Mouse (Mus musculus) frontal cortex, postnatal 10 days (tissue): ENCODE measurements at regions not wholly inside any gene's neighbourhood (a gene's known extent, or its start where the extent isn't known, plus 50 kb on each side); places are given as distances from the start of the nearest gene placed in this dataset.
A peak's percentile ranks its signal among the peaks of the same experiment; 100 is the strongest.

ENCODE experiments used
- DNase-seq, 2 experiments: peaks; one replicate each; pipeline ENCODE4 v3.0.0; 2022; ENCODE audit warnings: low spot score in 2 of 2, mixed read lengths in 1 of 2

DNA sequence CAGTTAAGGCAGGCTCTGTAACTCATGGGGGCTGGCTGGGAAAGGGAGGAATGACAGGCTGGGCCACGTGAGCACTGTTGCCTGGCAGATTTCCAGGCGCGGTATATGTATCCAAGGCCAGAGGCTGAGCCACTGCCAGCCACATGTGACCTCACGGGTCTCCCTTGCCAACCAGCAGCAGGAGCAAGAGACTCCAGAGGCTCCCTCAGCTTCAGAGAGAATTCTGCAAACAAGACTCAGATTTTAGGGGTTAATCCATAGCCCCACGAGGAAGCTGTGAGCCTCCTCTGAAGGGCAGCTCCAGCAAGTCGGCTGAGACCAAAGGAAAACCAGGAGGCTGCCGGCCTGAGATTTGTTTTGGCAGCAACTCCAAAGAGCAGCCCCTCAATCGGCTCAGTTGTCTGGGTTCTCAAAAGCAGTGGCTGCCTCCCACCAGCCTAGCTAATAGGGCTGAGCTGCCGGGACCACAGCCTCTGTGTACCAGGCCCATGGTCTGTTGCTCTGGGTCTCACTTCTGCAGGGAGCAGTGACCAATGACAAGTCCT is 264.0 kb upstream of the Cadm1 start:
- peak; percentile 30 to 36 for DNase-seq

DNA sequence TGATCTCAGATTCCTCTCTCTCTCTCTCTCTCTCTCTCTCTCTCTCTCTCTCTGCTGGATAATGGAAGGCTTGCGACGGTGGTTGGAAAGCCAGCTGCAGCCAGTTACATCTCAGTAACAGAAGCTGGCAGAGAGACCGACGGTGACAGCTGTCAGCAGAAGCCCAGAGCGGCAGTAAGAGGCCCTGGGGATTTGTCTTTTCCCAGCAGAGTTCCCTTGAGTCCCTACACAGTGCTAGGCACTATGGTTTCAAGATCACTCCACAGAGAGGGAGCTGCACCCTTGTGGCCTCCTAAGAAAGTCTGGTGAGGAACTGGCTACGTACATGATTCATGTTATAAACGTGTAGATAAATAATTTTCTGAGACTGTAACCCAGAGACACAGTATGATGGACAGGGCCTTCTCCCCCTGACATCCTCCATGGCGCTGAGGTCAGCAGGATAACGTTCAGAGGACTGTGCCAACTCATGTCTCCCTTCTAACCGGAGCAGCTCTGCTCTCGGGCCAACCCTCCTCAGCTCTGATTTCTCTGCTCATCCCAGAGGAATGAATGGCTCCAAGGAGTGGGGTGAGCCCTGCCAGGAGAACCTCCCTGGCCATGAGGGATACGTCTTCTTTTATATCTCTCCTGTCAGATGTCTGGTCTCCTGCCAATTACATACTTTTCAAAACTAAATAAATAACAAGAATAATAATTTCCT is 253.5 kb upstream of the Cadm1 start:
- no peak for DNase-seq

DNA sequence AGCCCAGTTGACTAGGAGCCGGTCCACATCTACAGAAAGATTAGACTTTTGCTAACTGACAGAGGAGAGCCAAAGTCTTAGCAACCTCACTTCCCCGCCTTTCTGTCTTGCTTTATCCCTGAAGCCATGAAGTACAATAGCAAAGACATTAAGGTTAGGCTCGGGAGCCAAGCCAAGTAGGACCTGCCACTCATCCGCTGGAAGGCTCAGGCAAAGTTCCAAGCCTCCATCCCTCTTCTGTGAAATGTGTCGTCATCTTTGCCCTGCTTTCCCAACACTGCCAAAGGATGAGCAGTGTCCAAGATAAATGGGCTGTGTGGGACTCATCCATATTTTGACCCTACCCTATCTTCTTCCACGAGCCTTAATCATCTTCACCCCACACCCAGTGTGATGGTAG is 250.6 kb upstream of the Cadm1 start:
- no peak for DNase-seq

DNA sequence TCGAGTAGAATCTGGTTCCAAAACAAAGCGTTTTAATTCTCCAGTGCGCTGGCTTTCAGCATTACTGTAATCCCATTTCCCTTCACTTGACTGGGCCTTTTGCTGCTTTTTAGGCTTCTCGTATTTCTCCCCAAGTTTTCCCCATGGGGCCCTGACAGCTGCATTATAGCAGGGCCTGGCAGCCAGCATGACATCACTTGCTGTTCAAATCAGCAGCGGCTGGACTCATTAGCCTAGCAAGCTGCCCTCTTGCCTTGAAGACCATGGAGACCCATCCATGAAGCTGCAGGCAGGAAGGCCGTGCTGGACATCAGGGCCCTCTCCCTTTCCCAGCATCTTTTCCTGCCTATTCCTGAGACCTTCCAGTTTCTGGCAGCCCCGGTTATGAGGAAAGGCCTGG is 249.8 kb upstream of the Cadm1 start:
- DNase-seq: no peak

- DNase-seq: no peak
Observed at GRCm38 (mm10) chr9:47280598-47280997, 249.4 kb upstream of the Cadm1 start.

DNA sequence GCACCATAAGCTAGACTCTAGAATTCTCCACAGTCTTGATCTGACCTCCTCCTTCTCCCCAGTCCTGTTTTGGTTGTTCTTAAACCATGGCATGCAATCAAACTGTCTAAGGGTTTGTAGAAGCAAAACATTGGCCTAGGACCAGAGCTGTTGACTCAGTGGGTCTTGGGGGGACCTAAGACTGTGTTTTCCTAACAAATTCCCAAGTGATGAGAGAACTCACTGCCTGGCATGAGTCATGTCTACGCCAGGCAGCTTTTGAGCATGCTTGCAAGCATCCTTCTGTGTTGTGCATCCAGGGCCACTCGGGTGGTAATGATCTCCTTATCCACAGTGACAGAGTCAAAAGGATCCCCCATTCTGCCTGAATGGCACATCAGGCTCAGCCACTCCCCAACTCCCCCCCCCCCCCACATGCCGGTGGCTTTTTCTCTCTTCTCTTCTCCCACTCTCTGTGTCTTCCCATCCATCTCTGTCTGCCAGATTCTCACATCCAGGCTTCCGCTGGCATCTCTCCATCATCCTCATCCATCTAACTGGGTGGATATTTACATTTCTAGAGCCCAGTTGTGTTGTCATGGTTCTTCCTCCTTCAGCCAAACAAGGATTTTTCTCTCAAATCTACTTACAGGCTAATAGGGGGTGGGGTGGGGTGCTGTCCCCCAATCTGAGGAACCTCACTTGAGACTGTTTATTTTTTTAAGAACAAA is 246.1 kb upstream of the Cadm1 start:
- no peak for DNase-seq

DNA sequence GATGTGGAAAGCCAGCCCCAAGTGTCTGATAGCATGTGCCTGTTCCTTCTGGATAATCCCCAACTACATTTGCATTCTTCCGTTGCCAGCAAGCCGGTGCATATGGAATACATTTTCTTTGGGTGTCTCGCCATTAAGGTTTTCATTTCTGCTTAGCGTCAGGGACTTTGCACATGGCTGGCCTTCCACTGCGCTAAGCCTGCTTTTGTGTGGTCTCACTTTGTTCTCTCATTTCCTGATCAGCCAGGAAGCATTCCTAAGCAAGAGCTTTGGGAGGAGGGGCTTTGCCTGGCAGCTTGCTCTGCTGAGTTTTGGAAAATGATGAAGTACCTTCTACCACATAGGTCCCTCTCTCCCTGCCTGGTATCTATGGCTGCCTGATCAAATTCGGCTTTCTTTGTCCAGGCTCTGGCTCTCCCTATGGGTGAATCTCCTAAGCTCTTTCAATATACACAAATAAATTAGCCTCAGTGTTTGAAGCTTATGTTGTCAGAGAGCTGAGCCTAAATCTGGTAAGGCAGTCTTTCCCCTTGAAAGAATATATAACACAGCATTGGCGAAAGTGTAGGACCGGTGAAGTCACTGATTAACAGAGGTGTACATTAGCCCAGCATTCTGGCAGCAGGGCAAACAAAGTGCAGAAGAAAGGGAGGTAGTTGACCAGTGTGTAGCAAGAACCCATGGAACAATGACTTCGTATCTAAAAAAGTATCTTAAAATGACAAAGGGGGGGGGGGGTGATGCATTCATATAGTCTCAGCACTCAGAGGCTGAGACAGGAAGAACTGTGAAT is 242.8 kb upstream of the Cadm1 start:
- DNase-seq: no peak

- DNase-seq: no peak
Observed at GRCm38 (mm10) chr9:47288587-47289199, 241.3 kb upstream of the Cadm1 start.

DNA sequence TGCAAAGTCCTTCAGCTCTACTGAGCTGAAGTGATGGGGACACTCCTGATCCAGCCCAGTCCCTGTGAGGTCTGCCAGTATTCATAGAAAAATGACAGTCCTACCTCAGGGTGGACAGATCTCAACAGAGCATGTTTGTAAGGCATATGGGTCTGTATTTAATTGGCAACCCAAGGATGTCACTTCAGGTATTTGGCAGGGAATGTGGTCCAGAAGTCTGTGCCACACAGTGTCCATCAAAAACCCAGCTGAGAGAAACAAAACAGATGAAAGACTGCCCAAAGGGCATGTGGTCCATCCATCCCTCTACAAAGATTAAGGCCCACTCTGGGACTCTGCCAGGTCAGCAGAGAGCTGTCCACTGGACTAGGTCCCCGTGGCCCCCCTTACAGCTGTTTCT is 229.3 kb upstream of the Cadm1 start:
- DNase-seq: no peak

GRCm38 (mm10) chr9:47307125-47307751 is 222.7 kb upstream of the Cadm1 start:
- no peak for DNase-seq

DNA sequence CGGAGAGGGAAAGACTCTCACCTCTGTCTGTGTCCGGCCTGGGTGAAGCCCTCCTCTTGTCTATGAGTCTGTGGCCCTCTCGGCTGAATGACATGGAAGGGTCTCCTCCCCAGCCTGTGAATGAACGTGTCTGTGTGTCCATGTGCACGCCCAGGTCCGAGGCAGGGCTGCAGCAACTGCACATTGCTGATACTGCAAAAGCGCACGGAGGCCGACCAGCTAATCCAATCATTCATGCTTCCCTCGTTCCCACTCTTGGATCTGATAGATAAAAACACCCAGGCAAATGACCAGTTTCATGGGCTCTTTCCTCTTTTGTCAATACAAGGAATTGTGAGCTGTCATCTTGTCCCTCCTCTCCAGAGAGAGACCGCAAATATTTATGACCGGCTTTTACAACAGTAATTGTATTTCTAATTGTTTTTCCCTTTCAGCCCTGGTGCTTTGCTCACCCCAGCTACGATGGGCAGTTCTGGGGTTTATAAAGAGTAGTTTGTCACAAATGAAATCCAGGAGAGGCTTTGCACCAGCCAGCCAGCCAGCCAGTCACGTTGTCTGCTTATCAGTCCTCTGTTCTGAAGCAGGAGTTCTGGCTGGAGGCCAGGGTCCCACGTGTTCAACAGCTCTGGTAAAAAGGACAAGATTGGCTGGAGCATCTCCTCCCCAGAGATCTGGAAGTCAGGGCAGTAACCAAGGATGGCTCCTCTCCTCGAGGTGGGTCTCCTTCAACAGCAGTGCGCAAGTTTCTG is 222.0 kb upstream of the Cadm1 start:
- DNase-seq: no peak

DNA sequence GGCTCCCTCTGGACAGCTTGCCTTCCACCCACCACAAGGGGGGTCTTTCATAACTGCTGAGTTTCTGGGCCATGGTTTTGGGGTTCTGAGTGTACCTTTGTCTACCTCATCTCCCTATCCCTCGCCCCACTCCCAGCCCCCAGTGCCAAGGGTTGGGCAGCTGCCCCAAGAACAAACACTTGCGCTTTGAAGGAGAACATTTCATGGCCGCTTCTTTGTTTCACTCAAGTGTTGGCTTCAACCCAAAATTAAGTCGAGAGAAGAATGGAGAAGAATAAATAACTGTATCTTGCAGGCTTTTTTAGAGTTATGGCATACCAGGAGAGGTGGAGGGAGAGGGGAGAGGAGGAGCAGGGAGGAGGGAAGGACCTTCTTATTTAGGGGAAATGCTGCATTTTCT is 216.5 kb upstream of the Cadm1 start:
- no peak for DNase-seq

DNA sequence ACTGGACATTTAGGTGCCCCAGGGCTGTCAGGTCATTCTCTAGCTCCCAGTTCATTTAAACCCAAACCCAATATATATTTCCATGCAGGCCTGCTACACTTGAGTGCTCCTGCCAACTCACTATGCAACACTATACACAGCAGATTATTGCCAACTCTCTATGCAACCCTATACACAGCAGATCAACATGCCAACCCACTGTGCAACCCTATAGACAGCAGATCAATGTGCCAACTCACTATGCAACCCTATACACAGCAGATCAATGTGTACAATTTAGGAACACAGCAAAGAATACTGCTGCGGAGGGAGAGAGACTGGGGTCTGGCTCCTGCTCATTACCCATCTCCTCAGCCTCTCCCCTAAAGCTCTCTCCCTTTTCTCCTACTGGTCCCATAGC is 215.7 kb upstream of the Cadm1 start:
- no peak for DNase-seq

DNA sequence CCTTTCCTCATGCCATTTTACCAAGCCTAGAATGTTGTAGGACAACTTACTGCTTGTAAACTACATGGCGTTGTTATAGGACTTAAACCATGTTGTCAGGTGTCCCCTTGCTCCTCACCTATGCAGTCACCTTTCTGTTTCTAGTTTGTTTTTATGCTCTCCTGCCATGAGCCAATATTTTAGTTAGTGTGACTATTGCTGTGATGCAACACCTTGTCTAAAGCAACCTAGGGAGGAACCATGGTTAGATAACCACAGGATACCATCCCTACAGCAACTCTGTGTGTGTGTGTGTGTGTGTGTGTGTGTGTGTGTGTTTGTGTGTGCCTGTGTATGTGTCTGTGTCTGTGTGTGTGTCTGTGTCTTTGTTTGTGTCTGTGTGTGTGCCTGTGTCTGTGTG is 209.6 kb upstream of the Cadm1 start:
- DNase-seq: no peak

GRCm38 (mm10) chr9:47321106-47321789 is 208.7 kb upstream of the Cadm1 start:
- DNase-seq: no peak

GRCm38 (mm10) chr9:47322293-47322692 is 207.7 kb upstream of the Cadm1 start:
- no peak for DNase-seq

DNA sequence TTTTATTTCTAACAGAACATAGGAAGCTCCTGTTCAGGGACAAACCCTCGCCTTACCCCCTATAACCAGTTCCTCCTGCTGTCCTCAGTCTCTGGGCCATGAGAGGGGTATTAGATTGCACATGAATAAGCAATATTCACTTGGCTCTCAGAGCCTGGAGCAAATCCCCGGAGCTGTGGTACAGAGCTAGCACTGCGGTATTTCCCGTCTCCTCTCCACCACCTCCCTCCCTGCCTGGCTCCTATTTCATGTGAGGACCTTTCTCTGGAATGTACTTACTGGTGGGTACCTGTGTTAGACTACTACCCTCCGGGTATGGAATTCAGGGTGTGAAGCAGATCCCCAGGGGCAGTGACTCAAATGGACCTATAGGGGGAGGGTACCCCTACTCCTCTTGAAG is 206.9 kb upstream of the Cadm1 start:
- no peak for DNase-seq

GRCm38 (mm10) chr9:47327575-47327974 is 202.4 kb upstream of the Cadm1 start:
- DNase-seq: no peak

DNA sequence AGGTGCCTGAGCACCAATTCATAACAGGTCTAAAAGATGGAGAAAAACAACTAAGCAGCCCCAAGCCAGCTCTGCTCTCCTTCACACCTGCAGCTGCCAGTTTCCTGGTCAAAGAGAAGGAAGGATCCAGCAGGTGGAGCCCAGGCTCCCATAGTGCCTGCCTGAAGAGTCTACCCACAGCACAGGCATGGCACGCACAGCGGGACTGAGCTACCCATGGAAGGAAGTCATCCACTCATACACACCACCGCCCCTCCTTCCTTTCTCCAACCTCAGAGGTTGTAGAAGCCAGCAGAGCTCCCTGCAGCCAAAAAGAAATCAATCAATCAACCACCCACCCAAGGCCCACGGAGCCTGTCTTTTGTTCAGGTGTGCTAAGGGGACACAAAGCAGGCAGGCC is 197.0 kb upstream of the Cadm1 start:
- DNase-seq: no peak

DNA sequence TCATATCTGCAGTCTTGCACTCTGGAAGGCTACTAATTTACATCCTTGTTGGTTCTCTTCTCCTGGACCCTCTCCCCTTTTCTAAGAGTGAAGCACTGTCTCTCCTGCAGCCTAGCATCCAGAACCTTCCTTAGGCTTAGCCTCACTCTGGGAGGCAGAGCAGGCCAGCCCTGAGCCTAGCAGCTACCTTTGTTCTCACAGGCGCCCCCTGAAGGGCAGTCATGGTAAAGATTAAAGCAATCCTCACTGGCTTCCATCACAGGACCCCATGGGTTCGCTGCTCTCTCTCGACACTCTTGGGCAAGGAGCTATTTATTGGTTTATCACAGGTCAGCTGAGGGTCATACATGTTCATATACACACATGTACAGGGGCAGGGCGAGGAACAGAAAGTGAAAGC is 191.8 kb upstream of the Cadm1 start:
- DNase-seq: no peak
